Mouse (Mus musculus): Measurements from ENCODE around the gene Tmem184a.
A peak's percentile ranks its signal among the peaks of the same experiment; 100 is the strongest.

Tmem184a gene

GRCm38 (mm10) chr5:139812398-139813125 lies 7.2 kb downstream of the Tmem184a start:
- DNase-seq = peak; percentile 16

DNA sequence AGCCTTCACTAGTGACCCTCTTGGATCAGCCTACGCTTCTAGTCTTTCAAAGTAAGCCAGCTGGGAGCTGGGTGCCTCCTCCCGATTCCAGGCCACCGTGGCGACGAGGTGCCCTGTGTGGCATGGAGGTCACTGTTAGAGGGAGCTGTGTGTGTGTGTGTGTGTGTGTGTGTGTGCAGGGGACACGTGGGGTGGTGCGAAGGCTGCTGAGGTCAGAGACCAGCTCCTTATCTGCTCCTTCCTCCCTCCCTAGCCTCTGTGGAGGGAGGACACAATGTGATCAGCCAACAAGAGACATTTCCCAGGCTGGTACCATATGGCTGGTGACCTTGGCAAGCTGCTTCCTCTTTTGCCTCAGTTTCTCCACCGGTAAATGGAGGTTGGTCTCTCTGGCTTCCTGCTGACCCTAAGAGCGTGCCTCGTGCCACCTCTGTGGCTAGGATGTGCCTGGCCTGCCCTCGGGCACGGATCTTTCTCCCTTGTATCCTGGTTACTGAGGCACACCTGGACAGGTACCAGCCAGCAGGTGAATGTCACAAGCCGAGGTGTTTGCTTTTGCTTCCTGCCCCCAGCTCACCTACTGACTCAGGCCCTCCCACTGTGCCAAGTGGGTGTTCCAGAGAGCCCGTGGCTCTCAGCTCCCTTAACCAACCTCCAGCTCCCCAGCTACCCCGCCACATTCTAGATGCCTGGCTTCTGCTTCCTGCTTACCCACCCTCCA lies 7.9 kb downstream of the Tmem184a start:
- peak; percentile 57 for DNase-seq

- DNase-seq = no peak
Measured at GRCm38 (mm10) chr5:139809397-139809796, 10.3 kb downstream of the Tmem184a start.

GRCm38 (mm10) chr5:139805924-139806323 lies 13.8 kb downstream of the Tmem184a start:
- no peak for DNase-seq

DNA sequence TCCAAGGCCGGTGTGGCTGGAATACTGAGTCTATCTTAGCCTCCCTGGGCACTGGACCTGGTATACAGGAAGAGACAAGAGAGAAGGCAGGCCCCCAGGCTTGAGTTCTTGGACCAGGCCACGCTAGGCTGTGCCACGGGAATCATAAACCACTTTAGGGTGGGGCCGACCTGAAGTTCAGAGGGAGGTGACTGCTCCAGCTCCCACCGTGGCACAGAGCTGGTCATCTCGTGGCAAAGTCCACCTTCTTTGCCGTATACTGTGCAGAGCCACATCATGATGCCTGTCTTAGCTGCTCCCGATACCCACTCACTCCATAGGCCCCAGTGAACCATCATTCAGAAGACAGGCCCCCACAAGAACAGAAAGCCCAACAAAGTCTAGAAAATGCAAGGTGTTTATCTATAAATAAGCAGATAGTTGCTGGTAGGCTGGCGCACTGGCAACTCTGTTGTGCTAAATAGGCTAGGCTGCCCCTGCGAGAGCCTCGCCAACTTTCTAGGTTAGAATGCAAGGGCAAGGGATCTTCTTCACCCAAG lies 15.1 kb downstream of the Tmem184a start:
- DNase-seq = no peak

GRCm38 (mm10) chr5:139804107-139804551 lies 15.6 kb downstream of the Tmem184a start:
- no peak for DNase-seq

DNA sequence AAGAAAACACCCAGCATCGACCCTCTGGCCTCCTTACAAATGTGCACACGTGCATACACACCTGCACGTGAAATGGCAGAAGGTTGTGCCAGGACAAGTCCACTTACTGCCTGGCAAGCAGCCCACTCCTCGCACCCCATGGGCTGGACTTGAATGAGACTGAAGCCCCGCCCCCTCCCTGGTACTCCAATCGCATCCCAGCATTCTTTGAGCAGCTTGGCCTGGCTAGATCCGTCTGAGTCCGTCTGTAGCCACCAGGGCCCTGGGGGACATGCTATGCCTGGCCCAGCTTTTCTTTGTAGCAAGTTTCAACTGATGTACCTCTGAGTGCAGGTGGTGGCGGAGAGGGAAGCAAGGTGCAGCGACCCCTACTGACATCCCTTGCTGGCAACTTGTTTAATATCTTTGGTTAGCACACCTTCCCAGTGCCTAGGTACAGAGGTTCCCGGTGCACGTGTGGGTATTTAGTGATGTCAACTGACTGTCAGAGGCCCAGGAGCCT lies 16.1 kb downstream of the Tmem184a start:
- peak; percentile 92 for DNase-seq

DNA sequence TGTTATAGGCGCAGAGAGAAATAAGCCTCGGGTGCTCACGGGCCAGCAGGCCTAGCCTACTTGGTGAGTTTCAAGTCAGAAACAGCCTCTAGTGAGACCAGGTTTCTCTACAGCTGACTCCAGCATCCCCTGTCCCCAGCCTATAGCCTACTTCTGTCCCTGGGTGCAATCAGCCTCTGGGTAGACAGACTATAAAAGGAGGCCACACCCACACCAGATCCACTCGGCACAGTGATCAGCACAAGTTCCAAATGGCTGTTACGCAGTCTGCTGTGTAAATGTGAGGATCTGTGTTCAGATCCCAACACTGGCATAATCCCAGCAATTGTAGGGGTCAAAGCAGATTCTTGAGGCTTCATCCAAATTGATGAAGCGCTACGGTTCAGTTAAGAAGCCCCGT lies 16.6 kb downstream of the Tmem184a start:
- DNase-seq = peak; percentile 9

- no peak for DNase-seq
Measured at GRCm38 (mm10) chr5:139801880-139802279, 17.8 kb downstream of the Tmem184a start.

DNA sequence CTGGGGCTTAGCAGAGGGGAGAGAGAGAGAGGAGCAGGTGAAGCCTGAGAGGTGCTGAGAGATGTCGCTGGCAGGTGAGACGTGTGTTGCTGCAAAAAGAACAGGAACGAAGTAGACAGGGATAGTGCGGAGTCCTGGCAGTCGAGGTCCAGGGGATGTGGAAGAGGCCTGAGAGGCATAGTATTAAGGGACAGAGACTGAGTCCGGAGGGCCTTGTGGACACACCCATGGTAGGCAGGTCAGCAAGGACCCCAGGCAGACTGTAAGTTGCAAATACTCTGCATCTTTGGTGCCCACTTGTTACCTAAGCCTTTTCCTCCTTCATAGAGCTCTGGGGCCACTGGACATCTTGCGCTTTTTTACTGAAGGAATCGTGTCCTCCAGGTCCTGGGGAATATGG lies 18.5 kb downstream of the Tmem184a start:
- no peak for DNase-seq

DNA sequence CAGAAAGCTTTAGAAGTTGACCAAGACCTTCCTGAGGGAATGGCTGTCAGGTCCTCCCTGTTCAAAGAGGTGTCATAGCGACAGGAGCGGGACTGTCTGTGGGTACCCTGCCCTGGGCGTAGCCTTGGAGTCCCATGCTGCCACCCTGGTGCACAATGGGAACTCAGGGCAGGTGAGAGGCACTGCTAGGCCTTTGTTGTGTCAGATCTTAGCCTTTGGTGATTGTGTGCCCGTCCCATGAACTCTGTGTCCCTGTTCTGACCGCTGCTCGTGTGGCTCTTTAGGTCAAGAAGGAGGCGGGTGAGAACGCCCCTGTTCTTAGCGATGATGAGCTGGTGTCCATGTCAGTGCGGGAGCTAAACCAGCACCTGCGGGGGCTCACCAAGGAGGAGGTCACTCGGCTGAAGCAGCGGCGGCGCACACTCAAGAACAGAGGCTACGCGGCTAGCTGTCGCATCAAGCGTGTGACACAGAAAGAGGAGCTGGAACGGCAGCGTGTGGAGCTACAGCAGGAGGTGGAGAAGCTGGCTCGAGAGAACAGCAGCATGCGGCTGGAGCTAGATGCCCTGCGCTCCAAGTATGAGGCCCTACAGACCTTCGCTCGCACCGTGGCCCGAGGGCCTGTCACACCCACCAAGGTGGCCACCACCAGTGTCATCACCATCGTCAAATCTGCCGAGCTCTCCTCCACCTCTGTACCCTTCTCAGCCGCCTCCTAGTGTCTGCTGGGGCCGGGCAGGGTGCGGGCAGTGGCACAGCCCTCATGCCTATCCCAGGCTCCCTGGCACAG lies 19.7 kb downstream of the Tmem184a start:
- DNase-seq = peak; percentile 13

GRCm38 (mm10) chr5:139799041-139799440 lies 20.7 kb downstream of the Tmem184a start:
- DNase-seq = no peak

GRCm38 (mm10) chr5:139798168-139798900 lies 21.4 kb downstream of the Tmem184a start:
- no peak for DNase-seq

DNA sequence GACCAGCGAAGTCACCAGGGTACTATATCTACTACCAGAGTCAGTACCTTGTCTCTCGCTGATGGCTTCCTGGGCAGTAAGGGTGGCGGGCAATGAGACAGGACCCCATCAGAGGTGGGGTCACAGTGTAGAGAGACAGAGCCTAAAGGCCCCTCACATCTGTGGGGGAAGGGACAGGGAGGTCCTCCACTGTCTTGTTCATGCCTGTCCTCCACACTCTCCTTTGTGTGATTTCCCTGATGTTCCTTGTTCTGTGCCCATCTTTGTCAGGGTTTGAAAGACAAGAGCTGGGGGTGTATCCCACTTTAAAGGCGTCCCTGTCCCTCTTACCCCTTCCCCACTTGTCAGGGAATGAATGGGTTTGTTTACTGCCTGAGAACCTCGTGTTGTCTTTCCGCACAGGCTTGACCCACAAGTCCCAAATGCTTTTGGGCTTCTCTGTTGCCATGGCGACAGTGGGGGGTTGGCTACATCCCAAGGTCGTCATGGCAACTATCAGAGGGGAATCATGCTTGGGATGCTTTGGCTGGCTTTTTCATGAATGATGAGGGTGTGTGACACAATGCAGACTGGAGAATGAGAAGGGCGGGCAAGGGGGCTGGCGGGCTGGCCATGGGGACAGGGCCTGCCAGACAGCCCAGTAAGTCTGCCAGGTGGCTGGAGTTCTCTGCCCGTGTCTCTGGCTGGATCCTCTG lies 22.1 kb downstream of the Tmem184a start:
- DNase-seq = peak; percentile 93

GRCm38 (mm10) chr5:139796900-139797299 lies 22.8 kb downstream of the Tmem184a start:
- DNase-seq = peak; percentile 93

DNA sequence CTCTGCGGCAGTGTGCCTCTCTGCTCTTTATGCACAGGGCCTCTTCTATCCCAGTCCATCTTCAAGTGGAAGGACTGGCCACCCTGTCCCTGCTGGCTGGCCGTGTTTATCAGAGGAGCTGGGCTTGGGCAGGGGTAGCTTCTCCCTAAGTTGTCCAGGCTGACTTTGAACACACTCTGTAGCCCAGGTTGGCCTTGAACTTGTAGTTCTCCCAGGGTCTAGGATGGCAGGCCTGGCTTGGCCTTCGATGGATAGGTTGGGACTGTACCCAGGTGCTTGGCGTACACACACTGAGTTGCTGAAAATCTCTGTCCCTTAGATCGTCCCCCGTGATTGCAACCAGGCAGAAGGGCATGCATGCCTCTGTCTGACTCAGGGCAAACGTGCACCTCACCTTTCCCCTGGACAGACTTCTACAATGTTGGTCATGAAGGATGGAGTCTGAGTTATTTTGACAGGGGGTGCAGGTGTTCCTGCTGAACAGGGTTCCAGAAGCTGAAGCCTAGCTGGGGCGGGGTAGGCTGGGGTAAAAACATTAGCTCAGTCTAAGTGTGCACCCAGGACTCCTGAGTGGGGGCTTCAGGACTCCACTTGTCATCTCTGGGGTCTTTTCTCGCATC lies 23.6 kb downstream of the Tmem184a start:
- no peak for DNase-seq

DNA sequence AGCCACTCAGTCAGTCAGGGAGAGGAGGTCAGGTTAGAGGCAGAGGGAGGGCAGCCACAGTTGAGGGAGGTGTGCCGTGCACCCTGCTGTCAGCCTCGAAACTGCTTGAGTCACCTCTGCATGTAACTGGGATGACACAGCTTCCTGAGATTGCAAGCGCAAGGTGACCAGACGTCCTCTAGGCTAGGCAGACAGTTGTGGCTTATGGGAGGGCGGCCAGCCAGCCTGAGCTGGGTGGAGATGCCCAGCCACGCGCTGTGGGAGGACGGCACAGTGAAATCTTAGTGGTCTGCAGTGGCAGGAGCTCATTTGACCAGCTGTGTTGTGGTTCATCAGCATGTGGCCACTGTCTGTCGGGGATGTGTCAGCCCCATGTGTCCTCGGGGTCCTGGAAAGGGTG lies 24.8 kb downstream of the Tmem184a start:
- peak; percentile 42 for DNase-seq

GRCm38 (mm10) chr5:139794137-139794536 lies 25.6 kb downstream of the Tmem184a start:
- DNase-seq = peak; percentile 41

- DNase-seq = peak; percentile 88
Measured at GRCm38 (mm10) chr5:139793338-139794089, 26.2 kb downstream of the Tmem184a start.

GRCm38 (mm10) chr5:139792966-139793337 lies 26.8 kb downstream of the Tmem184a start:
- DNase-seq = no peak

All from kidney, adult 9 months (tissue).